Mouse (Mus musculus) CH12.LX (cell line): ENCODE measurements at regions not wholly inside any gene's neighbourhood (a gene's known extent, or its start where the extent isn't known, plus 50 kb on each side); places are given as distances from the start of the nearest gene placed in this dataset.

ENCODE experiments used
- CTCF ChIP-seq, 2 experiments: IDR thresholded peaks in 1 of 2; conservative IDR thresholded peaks in 1 of 2; 2 replicates each; pipeline ENCODE4 v1.5.1; 2011 to 2012; ENCODE audit warnings: low read depth in 2 of 2, low read length in 2 of 2, improper control_type of control experiment in 1 of 2, inconsistent platforms in 1 of 2, mild to moderate bottlenecking in 1 of 2, moderate library complexity in 1 of 2
- ELF1 ChIP-seq: IDR thresholded peaks from 2 replicates; pipeline ENCODE4 v1.6.1; 2014; ENCODE audit warnings: low read depth, mild to moderate bottlenecking, inconsistent platforms, low read length, improper control_type of control experiment
- MAX ChIP-seq: IDR thresholded peaks from 2 replicates; pipeline ENCODE4 v1.6.1; 2011; ENCODE audit warnings: low read length, improper control_type of control experiment
- MEF2A ChIP-seq: IDR thresholded peaks from 2 replicates; pipeline ENCODE4 v1.6.1; 2014; ENCODE audit warnings: low read depth, mild to moderate bottlenecking, inconsistent platforms, low read length, improper control_type of control experiment, borderline replicate concordance
- TCF12 ChIP-seq: IDR thresholded peaks from 2 replicates; pipeline ENCODE4 v1.6.1; 2014; ENCODE audit warnings: low read depth, mild to moderate bottlenecking, inconsistent platforms, low read length, improper control_type of control experiment
- USF1 ChIP-seq: IDR thresholded peaks from 2 replicates; pipeline ENCODE4 v1.6.1; 2014; ENCODE audit warnings: low read depth, mild to moderate bottlenecking, inconsistent platforms, low read length, improper control_type of control experiment

GRCm38 (mm10) chr5:18502831-18503230 is 142.7 kb upstream of the Gnai1 start:
- TF ChIP-seq MEF2A (no peak), MAX (no peak), USF1 (no peak), CTCF (conservative IDR thresholded peaks at IDR 0.05 in 1 of 2, IDR thresholded peaks at IDR 0.05 in 1 of 2; ENCODE audit: low read depth in 2 of 2, low read length in 2 of 2) (peak in 1 of 2 experiments; percentile 54; a peak in 2 of 4 replicates), ELF1 (no peak), TCF12 (no peak)
